Mouse (Mus musculus): ENCODE measurements around the gene Dcpp2.
"Not testable (repeated sequence)": the region's sequence is repeated elsewhere in the genome, so short reads cannot be mapped to it uniquely, and the experiment has no call there.

The Dcpp2 gene

GRCm38 (mm10) chr17:23931157-23931556 lies 50.5 kb downstream of the Dcpp2 start:
- DNase-seq = no peak

DNA sequence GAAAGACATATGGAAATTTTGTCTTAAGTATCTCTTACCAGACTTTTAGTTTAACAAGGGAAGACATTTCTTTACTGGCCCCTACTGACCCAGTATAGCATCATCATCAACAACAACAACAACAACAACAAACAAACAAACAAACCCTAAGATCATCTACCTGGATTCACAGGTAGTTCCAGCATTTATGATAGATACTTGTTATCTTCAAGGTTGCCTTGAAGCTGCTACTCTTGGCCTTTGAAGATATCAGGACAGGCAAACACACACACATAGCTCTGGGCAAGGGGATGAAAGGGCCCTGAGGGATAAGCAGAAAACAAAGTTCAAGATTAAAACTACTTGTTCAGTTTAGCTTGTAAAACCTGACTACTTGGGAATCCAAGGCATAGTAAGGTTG lies 60.7 kb downstream of the Dcpp2 start, which contains the start of gene Sbp:
TSS of gene Sbp (plus strand) at position 301 of the 400 bp plus-strand sequence.
- no peak for DNase-seq

GRCm38 (mm10) chr17:23947486-23947885 lies 66.8 kb downstream of the Dcpp2 start:
- DNase-seq = not testable (repeated sequence)

DNA sequence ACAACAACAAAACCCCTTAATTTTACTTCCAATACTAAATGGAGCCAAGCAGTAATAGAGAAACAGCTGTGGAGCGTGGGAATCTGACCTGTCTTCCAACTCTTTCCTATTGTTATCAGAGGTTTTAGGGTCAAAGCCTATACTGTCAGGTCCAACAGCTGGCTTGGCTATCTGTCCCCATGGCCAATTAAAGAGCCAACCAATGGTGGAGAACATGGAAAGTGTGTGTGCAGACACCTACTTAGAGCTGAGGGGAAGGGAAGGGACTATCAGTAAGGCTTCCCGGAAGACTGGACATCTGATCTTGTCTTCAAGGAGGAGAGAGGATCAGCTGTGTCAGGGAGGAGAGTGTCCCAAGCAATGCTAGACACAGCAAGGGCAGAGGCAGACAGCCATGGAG lies 68.4 kb downstream of the Dcpp2 start:
- DNase-seq = no peak
